9 mouse cellular contexts compared by ENCODE assay signal in the genomic region with DNA sequence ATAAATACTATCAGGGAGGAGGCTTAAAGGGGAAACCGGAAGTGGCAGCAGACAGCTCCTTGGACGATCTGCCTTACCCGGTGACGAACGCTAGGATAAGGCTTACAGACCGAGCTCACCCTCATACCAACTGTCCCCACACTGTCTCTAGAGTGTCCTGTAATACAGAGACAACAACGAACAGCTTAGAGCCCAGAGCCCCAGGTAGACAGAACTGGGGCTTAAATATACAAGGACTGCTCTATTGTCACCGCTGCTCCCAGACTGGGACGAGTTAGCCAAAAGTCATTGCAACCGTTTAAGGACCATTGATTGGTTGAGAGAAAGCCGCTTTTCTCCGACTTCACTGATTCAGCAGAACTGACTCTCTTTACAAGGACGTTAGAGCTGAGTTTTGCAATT. TPM values are rescaled to one million over a fixed set of nuclear protein-coding genes. Genes with fewer than 3 reads are reported as not detected.
DNase-seq lines count a peak whose midpoint lies in the region; ATAC-seq and TF ChIP-seq lines count a peak whose summit lies in the region.
"Had no signal": no experiment of that assay in that cellular context is flagged by ENCODE, and none has a peak within 500 bp of the region (broad histone marks: within the 10 kb centered on the region; RNA-seq: fewer than 3 reads in every experiment).

No protein-coding gene starts in this region.

- no peaks in the 10 kb centered on the region for H3K4me1 ChIP-seq in forebrain, embryonic 13.5 days
- no peaks in the 10 kb centered on the region for H3K4me1 ChIP-seq in forebrain, embryonic 15.5 days
- H3K4me1 ChIP-seq in midbrain, embryonic 10.5 days: no peaks in the 10 kb centered on the region
- H3K4me1 ChIP-seq in midbrain, embryonic 16.5 days (ENCODE audit: control insufficient read depth, insufficient read depth, low read length): no peaks in the 10 kb centered on the region
- H3K4me1 ChIP-seq in limb, embryonic 12.5 days (replicated peaks): peaks cover 6% of the 10 kb centered on the region; the same call in 1 of the 2 replicates
- peaks cover 4% of the 10 kb centered on the region; the same call in 1 of the 2 replicates for H3K4me1 ChIP-seq in stomach, postnatal 0 days (replicated peaks; ENCODE audit: control insufficient read depth, insufficient read depth)

- no peak overlapping the region for H3K9ac ChIP-seq in forebrain, embryonic 13.5 days
- no peak overlapping the region for H3K9ac ChIP-seq in forebrain, embryonic 15.5 days (replicated peaks)
- H3K9ac ChIP-seq in midbrain, embryonic 16.5 days (ENCODE audit: low read depth, low read length): no peak overlapping the region
- H3K9ac ChIP-seq in limb, embryonic 12.5 days (replicated peaks): no peak overlapping the region
- no peak overlapping the region for H3K9ac ChIP-seq in stomach, postnatal 0 days (ENCODE audit: low read length)

- H3K4me2 ChIP-seq in forebrain, embryonic 13.5 days: peak overlapping the region; percentile 26
- no peak overlapping the region; the same call in 1 of the 2 replicates for H3K4me2 ChIP-seq in forebrain, embryonic 15.5 days (replicated peaks)
- no peak overlapping the region for H3K4me2 ChIP-seq in midbrain, embryonic 16.5 days (ENCODE audit: low read length)
- peak overlapping the region; percentile 13; the same call in 1 of the 2 replicates for H3K4me2 ChIP-seq in limb, embryonic 12.5 days
- peak overlapping the region; percentile 26 for H3K4me2 ChIP-seq in stomach, postnatal 0 days (replicated peaks; ENCODE audit: low read depth)

- H3K36me3 ChIP-seq in forebrain, embryonic 13.5 days (ENCODE audit: poor library complexity, severe bottlenecking): no peaks in the 10 kb centered on the region
- H3K36me3 ChIP-seq in forebrain, embryonic 15.5 days: no peaks in the 10 kb centered on the region
- H3K36me3 ChIP-seq in midbrain, embryonic 10.5 days: no peaks in the 10 kb centered on the region
- H3K36me3 ChIP-seq in midbrain, embryonic 16.5 days (ENCODE audit: control insufficient read depth, insufficient read depth, low read length): no peaks in the 10 kb centered on the region
- H3K36me3 ChIP-seq in limb, embryonic 12.5 days: no peaks in the 10 kb centered on the region
- no peaks in the 10 kb centered on the region for H3K36me3 ChIP-seq in stomach, postnatal 0 days (ENCODE audit: control insufficient read depth, insufficient read depth, low read length)

- no peaks in the 10 kb centered on the region for H3K9me3 ChIP-seq in forebrain, embryonic 13.5 days (replicated peaks)
- H3K9me3 ChIP-seq in forebrain, embryonic 15.5 days: no peaks in the 10 kb centered on the region
- no peaks in the 10 kb centered on the region for H3K9me3 ChIP-seq in midbrain, embryonic 10.5 days (replicated peaks)
- H3K9me3 ChIP-seq in midbrain, embryonic 16.5 days (replicated peaks; ENCODE audit: control insufficient read depth, low read length, poor library complexity, severe bottlenecking): no peaks in the 10 kb centered on the region
- no peaks in the 10 kb centered on the region for H3K9me3 ChIP-seq in limb, embryonic 12.5 days
- no peaks in the 10 kb centered on the region for H3K9me3 ChIP-seq in stomach, postnatal 0 days (ENCODE audit: control insufficient read depth, low read length)

- no peak overlapping the region for H3K4me3 ChIP-seq in forebrain, embryonic 13.5 days
- H3K4me3 ChIP-seq in forebrain, embryonic 15.5 days: no peak overlapping the region
- H3K4me3 ChIP-seq in midbrain, embryonic 10.5 days: peak overlapping the region; percentile 30
- no peak overlapping the region for H3K4me3 ChIP-seq in midbrain, embryonic 16.5 days (ENCODE audit: low read depth, low read length)
- H3K4me3 ChIP-seq in limb, embryonic 12.5 days (replicated peaks): no peak overlapping the region
- no peak overlapping the region for H3K4me3 ChIP-seq in stomach, postnatal 0 days (ENCODE audit: low read depth, low read length)
- H3K4me3 ChIP-seq: myocyte had no signal

- DNase-seq in midbrain, embryonic 10.5 days (ENCODE audit: low spot score): no peak
- DNase-seq in stomach, postnatal 0 days (ENCODE audit: low spot score): no peak
- no peak for DNase-seq in cerebellum, postnatal 14 days
- DNase-seq in gastrocnemius, adult 8-10 months (ENCODE audit: low spot score in 2 of 2): no peak

- no peak for TF ChIP-seq EP300 in stomach, postnatal 0 days (optimal IDR thresholded peaks at IDR 0.05)

- 53% methylated on average over 13 of the region's 13 CpGs for WGBS in forebrain, embryonic 13.5 days
- 48% methylated on average over 13 of the region's 13 CpGs for WGBS in forebrain, embryonic 15.5 days
- WGBS in midbrain, embryonic 10.5 days: 47% methylated on average over 13 of the region's 13 CpGs
- 42% methylated on average over 13 of the region's 13 CpGs for WGBS in midbrain, embryonic 16.5 days
- 43% methylated on average over 13 of the region's 13 CpGs for WGBS in limb, embryonic 12.5 days
- 46% methylated on average over 13 of the region's 13 CpGs for WGBS in stomach, postnatal 0 days

- no peak for ATAC-seq in forebrain, embryonic 13.5 days
- ATAC-seq in forebrain, embryonic 15.5 days (replicated peaks): no peak
- ATAC-seq in midbrain, embryonic 16.5 days: no peak
- no peak for ATAC-seq in limb, embryonic 12.5 days (ENCODE audit: insufficient number of reproducible peaks, insufficient read depth, low FRiP score, low TSS enrichment, low read depth)
- ATAC-seq in stomach, postnatal 0 days (ENCODE audit: low FRiP score, low TSS enrichment): no peak

- H3K27ac ChIP-seq in forebrain, embryonic 13.5 days: no peak overlapping the region
- no peak overlapping the region for H3K27ac ChIP-seq in forebrain, embryonic 15.5 days (replicated peaks)
- H3K27ac ChIP-seq in midbrain, embryonic 10.5 days (replicated peaks): no peak overlapping the region
- H3K27ac ChIP-seq in midbrain, embryonic 16.5 days (ENCODE audit: low read length): no peak overlapping the region
- no peak overlapping the region for H3K27ac ChIP-seq in limb, embryonic 12.5 days
- H3K27ac ChIP-seq in stomach, postnatal 0 days (replicated peaks): no peak overlapping the region

- TF ChIP-seq CTCF in stomach, postnatal 0 days (IDR thresholded peaks at IDR 0.05; ENCODE audit: low read depth): no peak

- H3K27me3 ChIP-seq in forebrain, embryonic 13.5 days: no peaks in the 10 kb centered on the region
- no peaks in the 10 kb centered on the region for H3K27me3 ChIP-seq in forebrain, embryonic 15.5 days
- H3K27me3 ChIP-seq in midbrain, embryonic 10.5 days (ENCODE audit: low read depth, poor library complexity, severe bottlenecking): no peaks in the 10 kb centered on the region
- H3K27me3 ChIP-seq in midbrain, embryonic 16.5 days (ENCODE audit: control insufficient read depth, insufficient read depth, low read depth, low read length): no peaks in the 10 kb centered on the region
- no peaks in the 10 kb centered on the region for H3K27me3 ChIP-seq in limb, embryonic 12.5 days
- no peaks in the 10 kb centered on the region for H3K27me3 ChIP-seq in stomach, postnatal 0 days (ENCODE audit: control insufficient read depth, insufficient read depth, low read length)

RNA-seq across cellular contexts. Expression of gene Eml4, which starts 15.5 kb away (rescaled TPM):
- 26.7 and 30.1 TPM in 2 replicates for polyA plus RNA-seq in forebrain, embryonic 13.5 days (2015; fragmentation: Nextera tagmentation; extraction: Ambion mirVana)
- 34.6 and 34.8 TPM in 2 replicates for polyA plus RNA-seq in forebrain, embryonic 15.5 days (2015; fragmentation: Nextera tagmentation; extraction: Ambion mirVana)
- 34.2 and 34.7 TPM in 2 replicates for polyA plus RNA-seq in midbrain, embryonic 10.5 days (2016; fragmentation: Nextera tagmentation; extraction: Ambion mirVana)
- 27.5 and 29.0 TPM in 2 replicates for polyA plus RNA-seq in midbrain, embryonic 16.5 days (2015; fragmentation: Nextera tagmentation; extraction: Ambion mirVana)
- 70.8 and 74.8 TPM in 2 replicates for polyA plus RNA-seq in limb, embryonic 12.5 days (2016; fragmentation: Nextera tagmentation; extraction: Ambion mirVana)
- 10.9 and 11.5 TPM in 2 replicates for polyA plus RNA-seq in stomach, postnatal 0 days (2015; fragmentation: Nextera tagmentation; extraction: Ambion mirVana)
- 1 to 10 TPM; 1.2 to 1.9 (median 1.6) TPM for total RNA-seq in gastrocnemius, adult 8-10 months (2022)

Comparison
In these comparisons a context has a peak if more than half of its experiments do, and no peak if none do; other contexts are left out.
1. H3K4me2 ChIP-seq: peak in forebrain, embryonic 13.5 days (single experiment), limb, embryonic 12.5 days (single experiment) and stomach, postnatal 0 days (single experiment); none in forebrain, embryonic 15.5 days (single experiment) and midbrain, embryonic 16.5 days (single experiment).